Mouse (Mus musculus) cerebellum, adult 2 months (tissue): ENCODE measurements around the gene Zdhhc21. TPM values are rescaled to one million over a fixed set of nuclear protein-coding genes. Genes with fewer than 3 reads are reported as not detected.

Source experiments
- DNase-seq, 2 experiments: peaks; one replicate each; pipeline ENCODE4 v3.0.0; 2021
- H3K27ac ChIP-seq: fragments of 200-500 bp; 2 replicates; pipeline ENCODE4 v1.5.1; 2012; ENCODE audit warnings: low read length, control low read depth, inconsistent platforms; ENCODE audit not compliant: insufficient read depth
- H3K27me3 ChIP-seq: fragments of 200-500 bp; 2 replicates; pipeline ENCODE4 v1.6.1; 2012; ENCODE audit warnings: inconsistent platforms, mild to moderate bottlenecking, low read length, moderate library complexity; ENCODE audit not compliant: control insufficient read depth, insufficient read depth
- H3K4me1 ChIP-seq: fragments of 200-500 bp; 2 replicates; pipeline ENCODE4 v1.6.1; 2011; ENCODE audit warnings: low read length; ENCODE audit not compliant: control insufficient read depth, insufficient read depth
- H3K4me3 ChIP-seq: fragments of 200-500 bp; replicated peaks from 2 replicates; pipeline ENCODE3; 2011; ENCODE audit warnings: mild to moderate bottlenecking, low read depth, low read length, control low read depth; ENCODE audit not compliant: insufficient read depth
- CTCF ChIP-seq: fragments of 200-500 bp; IDR thresholded peaks from 2 replicates; pipeline ENCODE4 v1.5.1; 2011; ENCODE audit warnings: low read depth, mild to moderate bottlenecking, control low read depth, low read length, moderate library complexity, borderline replicate concordance; ENCODE audit not compliant: insufficient read depth
- POLR2A ChIP-seq: fragments of 200-500 bp; IDR thresholded peaks from 2 replicates; pipeline ENCODE4 v1.6.1; 2011; ENCODE audit warnings: low read length, control low read depth, borderline replicate concordance; ENCODE audit not compliant: insufficient read depth
- WGBS: fragments of 180-500 bp; shearing (Covaris S2); methylation state at CpG from one replicate; pipeline ENCODE4 v1.1.7; 2018; 5-methylcytosine and 5-hydroxymethylcytosine counted together
- polyA plus RNA-seq: library from polyadenylated mRNA; depleted of rRNA; stranded (reverse); fragments of >200 nt; gene quantifications from 2 replicates; pipeline ENCODE4 v1.2.3, GENCODE M21; 2012

Zdhhc21 gene
- polyA plus RNA-seq, 1 experiment = 16.3 TPM

DNA sequence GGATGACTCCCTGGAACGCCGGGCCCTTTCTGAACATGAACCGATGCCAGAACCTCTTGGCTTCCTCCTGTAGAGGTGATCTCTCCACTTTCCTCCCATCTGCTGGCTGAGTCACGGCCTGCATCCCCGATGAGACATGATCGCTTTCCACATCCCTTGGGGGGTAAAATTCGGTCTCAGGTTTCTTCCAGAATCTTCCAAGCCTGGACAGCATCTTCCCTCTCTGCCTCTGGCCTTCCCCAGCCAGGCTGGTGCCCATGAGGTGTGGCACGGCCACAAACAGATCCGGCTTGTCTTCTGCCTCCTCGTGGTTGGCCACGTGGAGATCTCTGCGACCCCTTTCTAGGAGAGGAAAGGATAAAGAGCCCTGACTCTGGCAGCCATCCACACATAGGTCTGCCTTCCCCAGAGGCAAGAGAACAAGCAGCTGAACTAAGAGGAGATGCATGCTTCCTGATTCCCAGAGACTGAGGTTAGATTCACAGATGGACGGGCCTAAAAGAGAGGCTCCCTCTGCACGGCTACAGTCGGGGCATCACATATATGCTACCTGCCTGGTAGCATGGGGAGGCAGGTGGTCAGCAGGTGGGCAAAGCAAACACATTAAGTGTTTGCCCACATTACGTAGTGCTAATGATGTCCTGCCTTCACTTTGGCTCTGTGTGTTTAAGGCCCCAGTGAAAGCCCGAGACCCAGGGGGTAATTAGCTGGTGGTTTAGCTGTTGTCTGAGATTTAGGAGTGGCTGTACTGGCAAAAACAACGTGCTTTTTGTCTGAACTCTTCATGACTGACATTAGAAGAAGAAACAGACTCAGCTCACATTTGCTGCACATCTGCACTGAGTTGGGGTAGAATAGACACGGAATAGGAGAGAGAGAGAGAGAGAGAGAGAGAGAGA, 25.1 kb upstream of the Zdhhc21 start, which contains the start of gene Cer1:
Gene Cer1, minus strand, starts transcription at position 513 of the 899 bp plus-strand sequence.
- Histone ChIP-seq H3K4me3 (no peak within 1 kb of the TSS), H3K27ac (no peak within 1 kb of the TSS), H3K27me3 (no peaks in the 10 kb centered on the region), H3K4me1 (peaks cover 12% of the 10 kb centered on the region)
- WGBS = 30% methylated on average over 19 of the region's 19 CpGs
- peak; percentile 53 to 79 for DNase-seq
- TF ChIP-seq POLR2A = no peak

DNA sequence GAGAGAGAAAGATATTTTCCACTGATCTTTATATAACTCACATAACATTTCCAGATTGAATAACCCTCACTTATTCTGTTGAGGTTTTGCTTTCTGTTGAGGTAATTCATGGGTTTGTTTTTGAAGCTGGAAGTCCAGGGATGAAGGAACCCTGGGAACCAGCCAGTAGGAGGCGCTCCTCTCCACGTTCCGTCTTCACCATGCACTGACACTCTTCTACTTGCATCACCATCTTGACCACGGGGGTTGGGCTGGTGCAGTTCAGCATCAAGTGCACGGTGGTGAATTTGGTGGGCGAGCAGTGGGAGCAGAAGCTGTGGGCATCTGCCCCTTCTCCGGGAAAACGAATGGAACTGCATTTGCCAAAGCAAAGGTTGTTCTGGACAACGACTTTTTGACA, 22.7 kb upstream of the Zdhhc21 start:
- 89% methylated on average over 9 of the region's 9 CpGs for WGBS
- peaks cover 12% of the 10 kb centered on the region for H3K4me1 ChIP-seq
- H3K4me3 ChIP-seq = no peak overlapping the region
- no peak overlapping the region for H3K27ac ChIP-seq
- TF ChIP-seq POLR2A = no peak
- no peak for TF ChIP-seq CTCF
- H3K27me3 ChIP-seq = no peaks in the 10 kb centered on the region
- no peak for DNase-seq

DNA sequence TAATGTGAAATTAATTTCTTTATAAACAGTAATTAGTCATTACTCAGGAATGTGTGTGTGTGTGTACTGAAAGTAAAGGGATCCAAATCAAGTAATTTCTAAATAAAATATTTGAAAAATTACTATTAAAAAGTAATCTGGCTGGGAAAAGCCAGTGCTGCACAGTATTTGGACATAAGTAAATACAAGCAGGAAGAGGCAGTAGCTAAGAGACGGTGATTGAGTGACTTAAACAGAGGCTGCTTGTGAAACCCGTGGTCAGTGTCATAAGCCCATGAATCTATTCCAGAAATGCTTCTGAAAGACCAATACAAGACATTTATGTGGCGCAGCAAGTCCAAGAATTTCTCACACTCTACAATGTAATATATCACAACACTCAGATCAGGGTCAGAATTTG, 21.6 kb upstream of the Zdhhc21 start:
- WGBS = 92% methylated on average over 3 of the region's 3 CpGs
- H3K4me1 ChIP-seq = peaks cover 12% of the 10 kb centered on the region
- H3K4me3 ChIP-seq = no peak overlapping the region
- H3K27me3 ChIP-seq = no peaks in the 10 kb centered on the region
- no peak overlapping the region for H3K27ac ChIP-seq
- no peak for DNase-seq
- TF ChIP-seq POLR2A (no peak), CTCF (no peak)

DNA sequence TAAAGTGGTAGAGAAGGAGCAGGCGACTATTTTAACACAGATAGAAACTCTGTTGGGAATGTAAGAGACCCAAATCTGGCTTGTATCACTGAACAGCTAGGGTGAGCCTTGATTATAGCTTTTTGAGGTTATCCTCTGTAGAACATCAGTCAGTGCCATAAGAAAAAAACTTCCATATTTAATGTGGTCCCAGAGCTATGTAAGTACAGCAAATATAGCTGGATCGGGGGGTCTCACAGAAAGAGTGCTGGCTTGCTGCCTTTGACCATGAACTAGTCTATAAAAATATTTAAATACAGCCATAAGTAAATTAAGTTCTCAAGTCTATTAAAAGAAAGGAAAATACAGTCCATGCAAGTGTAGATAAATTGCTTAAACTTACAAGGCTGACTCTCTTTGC, 20.5 kb upstream of the Zdhhc21 start:
- DNase-seq = no peak
- no peak for TF ChIP-seq CTCF
- TF ChIP-seq POLR2A = no peak
- Histone ChIP-seq H3K4me1 (peaks cover 12% of the 10 kb centered on the region), H3K27ac (no peak overlapping the region), H3K27me3 (no peaks in the 10 kb centered on the region), H3K4me3 (no peak overlapping the region)
- 83% methylated on average over 2 of the region's 2 CpGs for WGBS

DNA sequence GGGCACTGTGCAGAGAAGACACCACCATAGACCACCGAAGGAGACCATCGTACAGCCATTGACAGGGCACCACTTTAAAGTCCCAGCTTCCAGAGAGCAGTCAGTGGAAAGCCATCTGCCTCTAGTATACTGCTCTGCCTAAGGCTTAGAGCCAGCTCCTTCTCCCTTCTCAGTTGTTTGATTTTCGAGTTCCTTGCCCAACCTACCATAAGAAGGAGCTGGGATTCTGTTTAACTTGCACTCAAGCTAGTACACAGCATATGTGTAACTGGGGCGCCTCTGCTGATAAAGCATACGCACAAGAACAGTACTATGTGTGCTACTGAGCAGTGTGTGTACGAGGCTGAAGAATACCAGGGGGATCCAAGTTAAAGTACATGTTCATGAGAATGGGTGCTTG, 19.4 kb upstream of the Zdhhc21 start:
- TF ChIP-seq POLR2A = no peak
- no peak for TF ChIP-seq CTCF
- peaks cover under 1% of the 10 kb centered on the region; the same call in 1 of the 2 replicates for H3K4me1 ChIP-seq
- 69% methylated on average over 6 of the region's 6 CpGs for WGBS
- H3K4me3 ChIP-seq = no peak overlapping the region
- no peaks in the 10 kb centered on the region for H3K27me3 ChIP-seq
- no peak for DNase-seq
- no peak overlapping the region for H3K27ac ChIP-seq

DNA sequence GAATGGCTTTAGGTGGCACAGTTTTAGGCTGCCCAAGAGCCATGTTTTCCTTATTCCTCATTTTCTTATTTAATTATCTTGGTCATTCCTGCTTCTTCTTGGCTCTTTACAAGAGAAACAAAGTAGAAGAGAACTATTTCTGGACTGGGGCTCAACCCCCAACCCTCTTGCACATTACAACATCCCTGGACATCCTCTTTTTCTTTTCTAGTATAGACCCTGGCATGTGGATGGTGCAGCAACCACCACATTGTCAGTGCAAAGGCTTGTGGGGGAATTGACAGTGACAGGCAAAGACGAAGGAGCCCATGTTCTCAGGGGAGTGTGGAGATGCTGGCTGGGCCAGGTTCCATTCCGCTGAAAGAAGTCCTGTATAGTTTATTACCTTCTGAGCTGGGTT, 16.9 kb upstream of the Zdhhc21 start:
- TF ChIP-seq POLR2A = no peak
- H3K4me1 ChIP-seq = no peaks in the 10 kb centered on the region
- no peaks in the 10 kb centered on the region for H3K27me3 ChIP-seq
- H3K27ac ChIP-seq = no peak overlapping the region
- no peak overlapping the region for H3K4me3 ChIP-seq
- DNase-seq = no peak
- WGBS = 86% methylated on average over 2 of the region's 2 CpGs

DNA sequence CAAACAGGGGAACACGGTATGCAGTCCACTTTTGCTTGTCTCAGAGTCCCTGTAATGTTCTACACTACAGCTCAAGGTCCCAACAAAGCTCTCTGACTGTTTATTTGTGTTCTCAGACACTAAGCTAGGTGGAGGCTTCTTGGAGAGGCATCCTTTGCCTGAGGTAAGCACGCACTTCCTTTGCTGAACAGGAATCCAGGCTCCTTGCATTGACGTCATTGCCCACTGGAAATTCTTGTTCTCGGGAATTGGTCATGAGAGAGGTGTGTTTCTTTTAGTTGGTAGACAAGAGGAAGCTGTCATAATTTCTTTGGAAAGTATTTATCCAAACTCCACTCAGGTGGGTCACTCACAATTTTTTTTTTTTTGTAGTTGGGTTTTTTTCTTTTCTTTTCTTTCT, 15.8 kb upstream of the Zdhhc21 start:
- Histone ChIP-seq H3K27me3 (no peaks in the 10 kb centered on the region), H3K4me1 (no peaks in the 10 kb centered on the region), H3K4me3 (no peak overlapping the region), H3K27ac (no peak overlapping the region)
- no peak for DNase-seq
- no peak for TF ChIP-seq POLR2A
- no peak for TF ChIP-seq CTCF
- 90% methylated on average over 4 of the region's 4 CpGs for WGBS

DNA sequence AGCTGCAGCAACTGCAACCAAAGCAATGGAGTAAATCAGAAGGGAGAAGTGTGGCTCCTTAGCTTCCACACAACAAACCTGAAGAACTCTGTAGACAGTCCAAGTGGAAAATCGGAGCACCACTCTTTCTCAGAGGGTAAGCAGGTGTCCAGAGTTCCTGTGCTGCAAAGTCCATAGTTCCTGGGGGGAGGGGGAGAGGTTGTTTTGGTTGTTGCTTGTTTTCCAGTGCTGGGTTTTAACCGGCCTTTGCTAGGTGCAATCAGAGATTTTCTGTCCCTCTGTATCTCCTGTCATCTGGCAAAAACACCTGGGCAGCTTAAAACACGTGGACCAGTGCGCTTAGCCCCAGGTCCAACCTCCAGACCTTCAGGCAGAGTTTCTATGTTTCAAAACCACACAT, 15.0 kb upstream of the Zdhhc21 start:
- no peak overlapping the region for H3K27ac ChIP-seq
- 77% methylated on average over 4 of the region's 4 CpGs for WGBS
- no peak for TF ChIP-seq CTCF
- no peak for TF ChIP-seq POLR2A
- no peaks in the 10 kb centered on the region for H3K27me3 ChIP-seq
- no peaks in the 10 kb centered on the region for H3K4me1 ChIP-seq
- no peak overlapping the region for H3K4me3 ChIP-seq
- no peak for DNase-seq
